Mouse (Mus musculus) gastrocnemius, adult 2 months (tissue): ENCODE data around the gene 1700123O20Rik. TPM values are rescaled to one million over a fixed set of nuclear protein-coding genes. Genes with fewer than 3 reads are reported as not detected.

ENCODE experiments used
- DNase-seq: peaks from one replicate; pipeline ENCODE4 v3.0.0; 2022
- H3K27ac ChIP-seq: fragments of 200-600 bp; 2 replicates; pipeline ENCODE4 v1.8.1; 2022; ENCODE audit warnings: mild to moderate bottlenecking
- H3K4me3 ChIP-seq: fragments of 200-600 bp; 2 replicates; pipeline ENCODE4 v1.8.1; 2022; ENCODE audit warnings: mild to moderate bottlenecking, moderate library complexity
- CTCF ChIP-seq: fragments of 200-600 bp; IDR thresholded peaks from 2 replicates; pipeline ENCODE4 v1.8.1; 2022; ENCODE audit warnings: antibody characterized with exemption, mild to moderate bottlenecking, moderate library complexity
- intact Hi-C: fragments of 180-260 bp; cut with DNase I; formaldehyde crosslinking; loops from one replicate; pipeline ENCODE4 v1.15.1; 2025
- microRNA-seq: library from miRNA; unstranded; fragments of <30 nt; microRNA quantifications from one replicate; pipeline ENCODE4 v1.2.0, GENCODE M21; 2021
- total RNA-seq, 2 experiments: library from RNA; stranded (reverse); gene quantifications; 2 replicates each; pipeline ENCODE4 v1.2.3; 2021

Gene 1700123O20Rik
- total RNA-seq, 2 experiments from 2014 or later = 7.0 to 11.0 TPM

GRCm38 (mm10) chr14:54735221-54735620 lies 49.2 kb downstream of the 1700123O20Rik start:
- Histone ChIP-seq H3K4me3 (no peak overlapping the region), H3K27ac (0 out of 2 replicates have a peak overlapping the region, but pooled peaks have one; percentile 8)
- no peak for DNase-seq
- no peak for TF ChIP-seq CTCF
- intact Hi-C loops = no loop called here

- TF ChIP-seq CTCF = no peak
- no peak for DNase-seq
- intact Hi-C loops = no loop called here
- Histone ChIP-seq H3K4me3 (peak overlapping the region; percentile 7; the same call in 1 of the 2 replicates), H3K27ac (peak overlapping the region; percentile 61)
These were observed 50.8 kb downstream of the 1700123O20Rik start for GRCm38 (mm10) chr14:54736555-54737552.

DNA sequence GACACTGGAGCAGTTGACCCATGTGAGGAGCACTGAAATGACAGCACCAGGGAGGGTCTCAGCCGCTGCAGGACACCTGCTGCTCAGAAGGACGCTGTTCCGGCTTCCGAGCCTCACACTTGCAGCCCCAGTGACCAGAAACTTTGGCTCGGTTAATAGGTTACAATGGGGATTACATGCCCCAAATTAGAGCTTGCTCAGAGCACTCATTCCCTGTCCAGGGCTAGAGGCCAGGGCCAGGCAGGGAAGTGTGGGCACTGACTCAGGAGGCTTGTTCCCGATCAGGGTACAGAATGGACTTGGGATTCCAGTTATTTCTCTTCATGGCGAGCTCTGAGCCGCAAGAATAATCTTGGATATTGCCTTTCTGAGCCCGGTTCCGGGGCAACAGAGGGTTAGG lies 51.6 kb downstream of the 1700123O20Rik start:
- H3K4me3 ChIP-seq = peak overlapping the region; percentile 7; the same call in 1 of the 2 replicates
- intact Hi-C loops = no loop called here
- H3K27ac ChIP-seq = peak overlapping the region; percentile 61
- peak; percentile 52 for DNase-seq
- no peak for TF ChIP-seq CTCF

Small RNA genes lying within 50 kb of the gene (microRNA-seq; reads per million reads assigned to microRNA genes)
- not detected for gene Mir6948

Other genes starting within 250 kb of the 1700123O20Rik start
- 10 to 100 TPM; 27.9 to 36.5 TPM for gene Lrp10, start 222.1 kb upstream of the 1700123O20Rik start, total RNA-seq
- gene Rem2, start 210.1 kb upstream of the 1700123O20Rik start, total RNA-seq = not detected
- gene Prmt5, start 168.7 kb upstream of the 1700123O20Rik start, total RNA-seq = 10 to 100 TPM; 32.5 to 34.6 TPM
- gene Haus4, start 131.6 kb upstream of the 1700123O20Rik start, total RNA-seq = 1 to 10 TPM; 3.1 to 3.3 TPM
- gene Ajuba, start 108.7 kb upstream of the 1700123O20Rik start, total RNA-seq = 1 to 10 TPM; 1.4 to 1.8 TPM
- gene 4931414P19Rik, start 80.2 kb upstream of the 1700123O20Rik start, total RNA-seq = 1 to 10 TPM; 2.2 to 4.0 TPM
- 100 to 1,000 TPM; 161 to 172 TPM for gene Psmb5, start 68.2 kb upstream of the 1700123O20Rik start, total RNA-seq
- gene Psmb11, start 64.8 kb upstream of the 1700123O20Rik start, total RNA-seq = not detected
- gene Gm17606, start 45.3 kb upstream of the 1700123O20Rik start, total RNA-seq = not detected
- gene Cdh24, start 44.9 kb upstream of the 1700123O20Rik start, total RNA-seq = under 1 TPM; 0.46 to 0.53 TPM
- 10 to 100 TPM; 75.5 to 81.7 TPM for gene Acin1, start 715 bp downstream of the 1700123O20Rik start, total RNA-seq
- gene Gm29776, start 12.6 kb downstream of the 1700123O20Rik start, total RNA-seq = not detected
- gene Cebpe, start 26.0 kb downstream of the 1700123O20Rik start, total RNA-seq = not detected
- 10 to 100 TPM; 21.4 to 23.6 TPM for gene Slc7a8, start 95.7 kb downstream of the 1700123O20Rik start, total RNA-seq
- gene Rnf212b, start 127.9 kb downstream of the 1700123O20Rik start, total RNA-seq = 1 to 10 TPM; 1.0 to 5.0 TPM
- 1 to 10 TPM; 3.0 to 5.2 TPM for gene Homez, start 184.7 kb downstream of the 1700123O20Rik start, total RNA-seq
- gene Ppp1r3e, start 191.3 kb downstream of the 1700123O20Rik start, total RNA-seq = 1 to 10 TPM; 2.6 to 3.5 TPM
- 10 to 100 TPM; 23.1 to 26.8 TPM for gene Bcl2l2, start 197.2 kb downstream of the 1700123O20Rik start, total RNA-seq
- 1 to 10 TPM in 1 of 2 experiments, under 1 TPM in 1; 0.56 to 4.4 TPM for gene Gm20521, start 197.2 kb downstream of the 1700123O20Rik start, total RNA-seq
- 10 to 100 TPM; 52.5 to 63.3 TPM for gene Pabpn1, start 206.3 kb downstream of the 1700123O20Rik start, total RNA-seq
- 1 to 10 TPM; 1.0 to 1.4 TPM for gene Slc22a17, start 226.9 kb downstream of the 1700123O20Rik start, total RNA-seq
- 1 to 10 TPM; 1.1 to 1.4 TPM for gene Efs, start 239.9 kb downstream of the 1700123O20Rik start, total RNA-seq
- not detected for gene Il25, start 246.5 kb downstream of the 1700123O20Rik start, total RNA-seq